Mouse (Mus musculus): ENCODE results near the gene Prcd. TPM values are rescaled to one million over a fixed set of nuclear protein-coding genes. Genes with fewer than 3 reads are reported as not detected.

Gene Prcd
- polyA plus RNA-seq, 1 experiment from 2014 or later: 16.4 TPM

- Histone ChIP-seq H3K4me2 (replicated peaks; ENCODE audit: low read depth, low read length) (no peak overlapping the region), H3K9me3 (ENCODE audit: low read length) (no peaks in the 10 kb centered on the region), H3K36me3 (ENCODE audit: insufficient read depth, low read length) (0 out of 2 replicates have a peak, but pooled peaks cover 12% of the 10 kb centered on the region), H3K9ac (replicated peaks; ENCODE audit: low read depth) (no peak overlapping the region), H3K27ac (ENCODE audit: low read length) (no peak overlapping the region), H3K4me1 (ENCODE audit: insufficient read depth, low read depth, low read length) (peaks cover 3% of the 10 kb centered on the region; the same call in 1 of the 2 replicates), H3K4me3 (ENCODE audit: low read depth, low read length) (no peak overlapping the region), H3K27me3 (replicated peaks; ENCODE audit: insufficient read depth, low read length) (no peaks in the 10 kb centered on the region)
- ATAC-seq (no peak), DNase-seq (ENCODE audit: low spot score) (no peak)
- WGBS: 41% methylated on average over 13 of the region's 13 CpGs
- TF ChIP-seq EP300 (IDR thresholded peaks at IDR 0.05) (no peak), CTCF (IDR thresholded peaks at IDR 0.05) (no peak)
These were observed 16.5 kb downstream of the Prcd start for GRCm38 (mm10) chr11:116669787-116670365.

DNA sequence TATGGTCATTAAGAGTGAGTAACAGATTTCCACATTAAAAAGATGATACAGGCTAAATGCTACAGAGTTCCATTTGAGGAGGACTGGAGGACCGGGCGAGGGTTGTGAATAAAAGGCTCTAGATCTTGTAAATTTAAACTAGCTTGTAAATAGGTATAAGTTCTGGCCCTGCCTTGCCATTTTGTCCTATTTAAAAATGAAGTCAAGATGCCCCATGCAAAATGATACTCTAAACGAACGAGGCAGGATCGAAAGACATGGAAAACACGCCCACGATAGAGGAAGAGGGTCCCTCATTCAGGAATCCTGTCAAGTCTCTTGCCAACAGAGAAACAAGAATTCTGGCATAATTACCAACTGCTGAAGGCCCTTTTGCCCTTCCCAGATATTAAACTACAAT, 17.1 kb downstream of the Prcd start:
- TF ChIP-seq EP300 (IDR thresholded peaks at IDR 0.05): no peak
- no peak for TF ChIP-seq CTCF (IDR thresholded peaks at IDR 0.05)
- Histone ChIP-seq H3K4me1 (ENCODE audit: insufficient read depth, low read depth, low read length) (peaks cover 3% of the 10 kb centered on the region; the same call in 1 of the 2 replicates), H3K4me2 (replicated peaks; ENCODE audit: low read depth, low read length) (no peak overlapping the region), H3K27ac (ENCODE audit: low read length) (no peak overlapping the region), H3K27me3 (replicated peaks; ENCODE audit: insufficient read depth, low read length) (no peaks in the 10 kb centered on the region), H3K9ac (replicated peaks; ENCODE audit: low read depth) (no peak overlapping the region), H3K9me3 (ENCODE audit: low read length) (no peaks in the 10 kb centered on the region), H3K36me3 (ENCODE audit: insufficient read depth, low read length) (0 out of 2 replicates have a peak, but pooled peaks cover 12% of the 10 kb centered on the region), H3K4me3 (ENCODE audit: low read depth, low read length) (no peak overlapping the region)
- WGBS: 82% methylated on average over 7 of the region's 7 CpGs
- DNase-seq (ENCODE audit: low spot score) (no peak), ATAC-seq (no peak)

DNA sequence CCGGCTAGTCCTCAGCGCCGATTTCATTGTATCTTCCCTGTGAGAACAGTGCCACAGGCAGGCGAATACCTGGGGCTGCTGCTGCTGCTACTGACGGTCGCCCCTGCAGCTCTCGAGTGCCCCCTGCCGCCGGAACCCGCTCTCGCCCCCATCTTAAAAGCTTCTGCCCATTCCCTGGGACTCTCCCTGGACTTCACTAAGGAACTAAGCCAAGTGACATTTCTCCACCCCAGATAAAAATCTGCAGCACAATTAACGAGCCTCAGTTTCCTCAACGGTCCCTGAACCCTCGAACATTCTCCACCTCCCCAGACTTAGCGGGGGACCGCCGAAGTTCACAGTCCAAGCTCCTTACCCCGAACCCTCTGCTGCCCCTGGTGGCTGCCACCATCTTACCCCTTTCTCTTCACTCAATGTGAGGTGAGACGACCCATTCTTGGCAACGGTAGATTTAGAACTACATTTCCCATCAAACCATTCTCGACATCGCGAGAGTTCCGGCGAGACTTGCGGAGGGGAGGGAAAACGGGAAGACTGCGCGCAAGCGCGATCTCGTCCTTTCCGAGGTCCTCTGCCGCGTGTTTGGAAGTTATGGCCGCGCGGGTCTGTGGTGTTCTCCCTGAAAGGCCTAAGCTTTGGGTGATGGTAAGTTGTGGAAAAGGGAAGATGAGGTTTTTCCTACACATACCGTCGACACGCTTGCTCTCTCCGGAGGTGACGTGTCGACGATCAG, 17.9 kb downstream of the Prcd start:
- Histone ChIP-seq H3K4me3 (ENCODE audit: low read depth, low read length) (peak overlapping the region; percentile 62), H3K36me3 (ENCODE audit: insufficient read depth, low read length) (0 out of 2 replicates have a peak, but pooled peaks cover 15% of the 10 kb centered on the region), H3K4me1 (ENCODE audit: insufficient read depth, low read depth, low read length) (peaks cover 3% of the 10 kb centered on the region; the same call in 1 of the 2 replicates), H3K9ac (replicated peaks; ENCODE audit: low read depth) (peak overlapping the region; percentile 81), H3K27me3 (replicated peaks; ENCODE audit: insufficient read depth, low read length) (no peaks in the 10 kb centered on the region), H3K9me3 (ENCODE audit: low read length) (no peaks in the 10 kb centered on the region), H3K4me2 (replicated peaks; ENCODE audit: low read depth, low read length) (peak overlapping the region; percentile 85), H3K27ac (ENCODE audit: low read length) (peak overlapping the region; percentile 76)
- TF ChIP-seq CTCF (IDR thresholded peaks at IDR 0.05): peak; percentile 79
- TF ChIP-seq EP300 (IDR thresholded peaks at IDR 0.05): peak; percentile 61
- peak; percentile 97 for DNase-seq (ENCODE audit: low spot score)
- WGBS: 1% methylated on average over 45 of the region's 45 CpGs
- peak; percentile 87 for ATAC-seq

DNA sequence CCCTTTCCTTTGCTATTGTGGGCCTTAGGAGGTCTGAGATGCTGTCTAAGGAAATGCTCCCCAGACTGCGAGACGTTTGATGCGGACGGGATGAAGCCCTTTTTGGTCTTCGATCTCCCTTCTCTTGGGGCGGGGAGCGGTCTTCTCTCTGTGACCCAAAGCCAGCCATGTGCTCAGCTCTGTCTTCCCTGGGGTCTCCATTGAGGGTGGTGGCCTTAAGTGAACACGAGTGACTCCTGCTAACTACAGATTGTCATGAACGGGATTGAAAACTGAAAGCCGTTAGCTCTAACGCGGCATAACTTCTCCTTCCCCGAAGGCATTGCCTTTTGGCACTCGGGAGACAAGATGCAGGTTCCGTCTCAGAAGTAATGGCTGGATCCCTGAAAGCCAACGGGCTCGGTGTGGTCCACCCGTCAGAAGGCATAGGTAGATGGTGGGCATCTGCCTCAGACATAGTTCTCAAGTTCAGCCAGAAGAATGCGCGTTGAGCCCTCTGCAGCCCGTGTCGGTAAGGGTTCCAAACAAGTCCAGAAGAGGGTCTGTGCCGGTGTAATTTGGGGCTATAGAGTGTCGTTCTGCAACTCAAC, 18.6 kb downstream of the Prcd start:
- no peaks in the 10 kb centered on the region for H3K27me3 ChIP-seq (replicated peaks; ENCODE audit: insufficient read depth, low read length)
- peaks cover 3% of the 10 kb centered on the region; the same call in 1 of the 2 replicates for H3K4me1 ChIP-seq (ENCODE audit: insufficient read depth, low read depth, low read length)
- WGBS: under 1% methylated on average over 24 of the region's 24 CpGs
- H3K9ac ChIP-seq (replicated peaks; ENCODE audit: low read depth): peak overlapping the region; percentile 81
- H3K4me2 ChIP-seq (replicated peaks; ENCODE audit: low read depth, low read length): peak overlapping the region; percentile 85
- H3K27ac ChIP-seq (ENCODE audit: low read length): peak overlapping the region; percentile 76
- peaks cover 22% of the 10 kb centered on the region for H3K36me3 ChIP-seq (ENCODE audit: insufficient read depth, low read length)
- ATAC-seq (peak; percentile 2; the same call in 1 of the 2 replicates), DNase-seq (ENCODE audit: low spot score) (no peak)
- H3K9me3 ChIP-seq (ENCODE audit: low read length): no peaks in the 10 kb centered on the region
- H3K4me3 ChIP-seq (ENCODE audit: low read depth, low read length): peak overlapping the region; percentile 62
- TF ChIP-seq CTCF (IDR thresholded peaks at IDR 0.05) (no peak), EP300 (IDR thresholded peaks at IDR 0.05) (no peak)

- H3K9me3 ChIP-seq (ENCODE audit: low read length): no peaks in the 10 kb centered on the region
- H3K9ac ChIP-seq (replicated peaks; ENCODE audit: low read depth): peak overlapping the region; percentile 81; the same call in 1 of the 2 replicates
- peak overlapping the region; percentile 85 for H3K4me2 ChIP-seq (replicated peaks; ENCODE audit: low read depth, low read length)
- peak overlapping the region; percentile 62; the same call in 1 of the 2 replicates for H3K4me3 ChIP-seq (ENCODE audit: low read depth, low read length)
- 5% methylated on average over 7 of the region's 7 CpGs for WGBS
- no peaks in the 10 kb centered on the region for H3K27me3 ChIP-seq (replicated peaks; ENCODE audit: insufficient read depth, low read length)
- H3K27ac ChIP-seq (ENCODE audit: low read length): no peak overlapping the region
- TF ChIP-seq CTCF (IDR thresholded peaks at IDR 0.05) (0 out of 2 replicates have a peak, but pooled peaks have one; percentile 7), EP300 (IDR thresholded peaks at IDR 0.05) (no peak)
- peaks cover 3% of the 10 kb centered on the region; the same call in 1 of the 2 replicates for H3K4me1 ChIP-seq (ENCODE audit: insufficient read depth, low read depth, low read length)
- DNase-seq (ENCODE audit: low spot score) (no peak), ATAC-seq (no peak)
- H3K36me3 ChIP-seq (ENCODE audit: insufficient read depth, low read length): peaks cover 26% of the 10 kb centered on the region
These were observed 19.3 kb downstream of the Prcd start for GRCm38 (mm10) chr11:116672595-116672994.

GRCm38 (mm10) chr11:116673410-116673809, 20.1 kb downstream of the Prcd start:
- TF ChIP-seq CTCF (IDR thresholded peaks at IDR 0.05): no peak
- no peak for TF ChIP-seq EP300 (IDR thresholded peaks at IDR 0.05)
- Histone ChIP-seq H3K27me3 (replicated peaks; ENCODE audit: insufficient read depth, low read length) (no peaks in the 10 kb centered on the region), H3K4me2 (replicated peaks; ENCODE audit: low read depth, low read length) (no peak overlapping the region), H3K4me3 (ENCODE audit: low read depth, low read length) (no peak overlapping the region), H3K36me3 (ENCODE audit: insufficient read depth, low read length) (peaks cover 26% of the 10 kb centered on the region), H3K9ac (replicated peaks; ENCODE audit: low read depth) (no peak overlapping the region), H3K27ac (ENCODE audit: low read length) (no peak overlapping the region), H3K4me1 (ENCODE audit: insufficient read depth, low read depth, low read length) (peaks cover 3% of the 10 kb centered on the region; the same call in 1 of the 2 replicates), H3K9me3 (ENCODE audit: low read length) (no peaks in the 10 kb centered on the region)
- WGBS: 73% methylated on average over 2 of the region's 2 CpGs
- DNase-seq (ENCODE audit: low spot score): no peak
- ATAC-seq: no peak
